Mouse (Mus musculus): Measurements from ENCODE around the gene Tm7sf3.

GRCm38 (mm10) chr6:146616670-146617069 is 26.0 kb downstream of the Tm7sf3 start:
- no peak for TF ChIP-seq POLR2A (IDR thresholded peaks at IDR 0.05; ENCODE audit: extremely low read depth, insufficient read depth, low read length)
- TF ChIP-seq CTCF (IDR thresholded peaks at IDR 0.05; ENCODE audit: low read depth, low read length) = no peak

Data from liver, adult 2 months (tissue).